Mouse (Mus musculus) layer of hippocampus, adult 9-10 months (tissue): Measurements from ENCODE around the gene Gm21969.
A peak's percentile ranks its signal among the peaks of the same experiment; 100 is the strongest.

ENCODE experiments used
- DNase-seq: peaks from one replicate; pipeline ENCODE4 v3.0.0; 2022; ENCODE audit warnings: low spot score

Gm21969 gene

DNA sequence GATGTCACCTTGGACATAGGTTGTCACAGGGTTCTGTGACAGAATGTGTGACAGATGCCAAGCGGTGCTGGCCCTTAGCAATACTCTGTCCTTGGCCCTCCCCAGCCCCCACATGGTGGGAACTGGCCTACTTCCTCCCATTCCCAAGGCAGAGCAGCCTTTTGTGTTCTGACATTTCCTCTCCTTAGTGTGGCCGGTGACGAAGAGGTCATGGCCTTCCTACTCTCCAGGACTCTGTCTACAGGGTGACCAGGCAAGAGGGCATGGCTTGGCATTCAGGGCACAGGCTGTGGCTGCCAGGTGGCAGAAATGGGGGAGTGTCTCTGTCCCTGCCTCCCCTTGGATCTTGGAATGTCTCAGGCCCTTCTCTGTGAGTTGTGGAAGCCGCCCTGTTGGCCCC lies 15.6 kb upstream of the Gm21969 start:
- no peak for DNase-seq

DNA sequence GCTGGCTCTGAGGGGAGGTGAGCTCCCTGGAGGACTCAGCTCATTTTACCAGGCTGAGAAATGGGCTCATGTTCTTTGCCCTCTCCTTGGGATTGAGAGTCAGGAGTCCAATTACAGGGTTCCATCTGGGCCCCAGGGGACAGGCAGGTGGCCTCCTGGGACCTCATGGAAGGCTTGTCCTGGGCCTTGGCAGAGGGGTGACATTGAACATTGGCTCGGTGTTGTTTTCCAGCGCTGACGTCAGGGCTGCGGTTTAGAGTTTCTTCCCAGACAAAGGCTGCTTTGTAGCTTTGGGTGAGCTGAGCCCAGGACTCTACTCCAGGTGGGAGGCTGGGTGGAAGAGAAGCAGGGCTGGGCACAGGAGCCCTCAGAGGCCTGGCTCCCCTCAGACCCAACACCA lies 15.2 kb upstream of the Gm21969 start:
- no peak for DNase-seq

DNA sequence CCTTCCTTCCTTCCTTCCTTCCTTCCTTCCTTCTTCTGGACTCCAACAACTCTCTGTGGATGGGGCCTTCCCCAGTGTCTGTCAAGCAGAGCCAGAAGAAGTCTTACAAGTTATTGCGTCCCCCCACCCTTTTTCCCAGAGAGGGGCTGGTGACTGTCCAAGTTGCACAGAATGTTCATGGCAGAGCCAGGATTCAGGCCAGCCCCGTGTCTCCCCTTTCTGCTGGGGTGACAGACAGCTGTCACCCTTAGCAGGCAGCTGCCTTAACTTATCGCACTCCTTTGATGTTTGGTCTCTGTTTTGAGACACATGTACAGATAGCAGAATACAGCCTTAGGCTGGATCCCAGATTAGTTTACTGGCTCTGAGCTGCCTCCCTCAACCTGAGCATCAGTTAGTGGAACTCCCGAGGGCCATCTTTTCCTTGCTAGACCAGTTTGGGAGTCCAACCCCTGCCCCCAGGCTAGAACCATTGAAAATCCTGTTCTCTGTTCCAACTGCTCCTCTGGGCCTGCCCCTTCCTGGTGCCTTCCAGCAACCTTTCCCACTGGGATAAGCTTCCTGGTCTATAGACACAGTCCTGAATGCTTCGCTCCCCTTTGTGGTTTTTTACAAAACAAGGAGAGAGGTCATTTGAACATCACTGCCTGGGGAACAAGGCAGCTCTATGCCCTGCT lies 13.5 kb upstream of the Gm21969 start:
- DNase-seq, result no peak

DNA sequence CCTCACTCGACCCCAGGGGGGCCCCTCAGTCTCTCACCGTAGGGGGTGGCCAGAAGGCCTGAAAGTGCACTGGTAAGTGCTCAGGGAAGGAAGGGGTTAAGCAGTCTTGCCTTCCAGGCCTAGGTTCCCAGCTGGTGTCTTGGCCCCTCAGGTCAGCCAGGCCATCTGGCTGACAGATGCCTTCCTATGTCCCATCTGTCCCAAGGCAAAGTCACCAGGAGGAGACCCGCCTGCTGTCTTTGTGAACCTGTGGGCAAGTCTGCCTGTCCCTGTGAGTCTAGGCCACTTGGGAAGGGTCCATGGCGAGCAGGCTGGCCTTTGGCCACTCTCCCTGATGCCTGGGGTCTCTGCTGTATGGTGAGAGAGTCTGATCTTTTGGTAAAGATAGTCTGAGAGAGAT lies 12.5 kb upstream of the Gm21969 start:
- DNase-seq, result no peak

GRCm38 (mm10) chr4:139592895-139593294 lies 10.1 kb upstream of the Gm21969 start:
- no peak for DNase-seq

DNA sequence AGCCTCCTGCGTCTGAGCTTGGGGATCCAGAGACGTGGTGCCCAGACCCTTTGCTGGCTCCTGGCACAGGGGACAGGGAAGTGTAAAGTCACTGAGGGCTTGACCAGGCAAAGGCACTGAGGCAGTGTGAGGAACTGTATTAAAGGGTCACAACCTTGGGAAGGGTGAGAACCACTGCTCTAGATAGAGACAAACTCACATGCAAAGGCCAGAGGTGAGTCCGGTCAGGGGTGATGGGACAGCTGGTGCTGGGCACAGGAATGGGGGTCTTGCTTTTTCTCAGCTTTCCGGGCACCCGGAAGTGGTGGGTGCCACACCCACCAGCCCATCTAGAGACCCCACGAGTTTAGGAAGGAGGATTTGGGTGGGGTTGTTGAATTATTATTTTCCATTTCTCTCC lies 9.6 kb upstream of the Gm21969 start:
- DNase-seq, result no peak

GRCm38 (mm10) chr4:139594062-139594461 lies 8.9 kb upstream of the Gm21969 start:
- no peak for DNase-seq

- DNase-seq, result no peak
Observed at GRCm38 (mm10) chr4:139596715-139597114, 6.3 kb upstream of the Gm21969 start.

DNA sequence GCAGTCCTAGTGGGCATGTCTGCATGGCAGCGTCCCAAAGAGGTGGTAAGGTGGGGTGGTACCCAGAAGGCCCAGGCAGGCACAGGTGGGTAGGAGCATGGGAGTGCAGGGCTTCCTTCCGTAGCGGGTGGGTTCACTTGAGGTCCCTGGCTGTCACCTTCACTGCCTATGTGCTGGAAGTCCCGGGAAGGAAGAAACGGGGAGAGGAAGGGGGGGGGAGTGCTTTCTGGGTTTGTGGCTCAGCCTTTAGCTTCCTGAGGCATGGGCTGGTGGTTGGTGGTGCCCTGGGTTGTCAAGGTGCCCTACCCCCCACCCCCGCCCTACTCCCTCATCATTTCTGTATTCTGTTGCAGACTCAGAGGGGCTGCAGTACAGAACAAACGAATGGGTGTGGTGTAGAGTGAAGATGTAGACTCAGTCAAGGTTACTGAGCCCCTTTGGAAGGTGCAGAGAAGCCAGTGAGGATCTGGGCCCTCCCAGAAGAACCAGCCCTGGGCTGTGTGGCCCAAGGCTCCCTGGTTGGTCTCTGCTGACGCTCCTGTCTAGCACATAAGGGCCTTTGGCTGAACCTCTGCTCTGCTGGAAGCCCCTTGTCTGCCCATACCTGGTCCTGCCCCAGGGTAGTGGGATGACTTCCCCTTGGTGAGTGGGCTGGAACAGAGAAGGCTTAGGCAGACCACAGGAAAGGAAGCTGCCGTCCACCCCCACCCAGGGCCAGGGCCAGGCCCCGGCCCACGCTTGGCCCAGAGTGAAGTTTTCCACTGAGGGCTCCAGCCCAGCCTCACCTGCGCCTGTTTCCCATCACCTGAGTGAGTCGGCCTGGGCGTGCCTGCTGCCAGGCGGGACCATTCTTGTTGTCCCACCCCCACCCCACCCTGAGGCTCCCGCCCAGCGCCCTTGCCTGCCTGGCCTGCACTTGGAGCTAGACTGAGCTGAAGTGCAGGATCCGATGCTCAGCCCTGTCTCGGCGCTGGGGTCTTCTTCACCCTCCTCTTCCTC lies 5.4 kb upstream of the Gm21969 start:
- no peak for DNase-seq

DNA sequence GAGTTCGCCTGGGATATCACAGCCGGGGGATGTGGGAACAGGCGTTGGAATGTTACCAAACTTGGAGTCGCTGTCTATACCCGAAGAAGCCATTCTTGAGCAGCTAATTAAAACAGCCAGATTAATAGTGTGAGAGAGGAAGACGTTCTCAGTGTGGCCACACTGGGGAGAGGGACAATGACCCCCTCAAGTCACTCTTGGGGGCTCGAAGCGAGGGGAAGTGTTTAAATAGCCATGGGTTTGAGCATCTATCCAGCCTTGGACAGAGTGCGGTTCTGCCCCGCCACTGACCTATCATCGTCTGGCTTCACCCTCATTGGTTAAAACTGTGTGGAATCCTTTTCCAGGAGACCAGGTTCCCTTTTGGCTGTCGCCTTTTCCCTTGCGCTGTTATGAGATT lies 4.6 kb upstream of the Gm21969 start:
- DNase-seq, result no peak

DNA sequence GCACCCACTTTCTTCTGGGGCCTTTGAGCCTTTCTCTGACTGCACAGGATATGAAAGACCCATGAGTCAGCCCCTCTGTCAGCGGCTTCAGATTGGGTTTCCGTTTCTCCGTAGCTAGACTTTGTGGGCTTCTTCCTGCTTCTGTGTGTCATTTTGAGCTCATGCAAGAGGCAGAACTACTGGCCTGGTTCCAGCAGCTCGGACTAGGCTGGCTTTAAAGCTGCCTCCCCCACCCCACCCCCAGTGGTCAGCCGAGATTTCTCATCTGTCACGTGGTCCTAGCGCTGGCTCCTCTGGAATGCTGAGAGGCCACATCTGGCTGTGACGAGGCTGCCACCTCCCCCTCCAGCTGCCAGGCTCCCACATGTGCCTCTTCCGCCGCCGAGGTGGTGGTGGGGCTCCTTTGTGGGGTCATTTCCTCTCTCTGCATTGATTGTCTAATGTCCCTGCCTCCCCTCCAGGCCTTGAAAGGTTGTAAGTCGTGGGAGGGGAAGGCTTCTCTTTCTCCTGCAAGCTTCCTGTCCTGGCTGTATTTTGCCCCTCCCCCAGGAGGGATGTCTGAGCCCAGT lies 4.0 kb upstream of the Gm21969 start:
- DNase-seq, result no peak

DNA sequence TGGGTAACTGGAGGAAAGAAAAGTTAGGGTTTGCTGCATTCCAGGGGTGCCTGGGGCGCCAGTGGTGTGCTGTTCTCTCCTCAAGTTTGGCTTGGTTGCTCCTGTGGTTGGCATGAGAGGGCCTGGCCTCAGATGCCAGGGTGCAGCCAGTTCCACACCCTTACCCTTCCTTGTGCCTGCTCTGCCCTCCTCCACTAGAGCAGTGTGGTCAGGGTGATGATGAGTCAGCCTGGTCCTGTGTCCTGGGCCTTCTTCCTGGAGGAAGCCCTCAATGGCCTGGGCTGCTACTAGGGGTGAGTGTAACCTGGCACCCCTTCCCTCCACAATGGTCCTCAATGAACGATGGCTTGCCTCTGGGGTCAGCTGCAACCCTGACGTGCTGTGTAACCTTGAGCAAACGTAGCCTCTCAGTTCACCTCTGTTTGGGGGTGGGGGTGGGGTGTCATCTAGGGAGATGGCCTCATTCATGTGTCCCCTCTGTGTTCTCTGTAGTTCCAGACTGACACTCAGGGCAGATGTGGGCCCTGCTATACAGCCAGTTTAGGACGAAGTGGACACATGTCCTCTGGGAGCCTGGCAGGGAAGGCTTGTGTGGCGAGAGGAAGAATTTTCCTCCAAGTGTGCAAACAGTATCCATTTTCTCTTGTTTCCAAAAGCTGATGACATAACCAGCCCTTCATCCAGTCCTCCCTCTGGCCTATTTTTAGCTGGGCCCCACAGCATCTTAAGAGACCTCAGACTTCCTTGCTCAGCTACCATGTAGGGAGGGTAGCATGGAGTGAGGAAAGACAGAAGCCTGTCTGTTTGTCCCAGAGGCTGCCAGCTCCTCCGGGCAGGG lies 1.2 kb upstream of the Gm21969 start:
- no peak for DNase-seq

GRCm38 (mm10) chr4:139605216-139605615 lies 2.2 kb downstream of the Gm21969 start:
- DNase-seq, result no peak

GRCm38 (mm10) chr4:139606732-139607131 lies 3.7 kb downstream of the Gm21969 start:
- DNase-seq, result no peak

- DNase-seq, result no peak
Observed at GRCm38 (mm10) chr4:139608975-139609374, 6.0 kb downstream of the Gm21969 start.

- DNase-seq, result no peak
Observed at GRCm38 (mm10) chr4:139610954-139611353, 8.0 kb downstream of the Gm21969 start.

- peak; percentile 70 for DNase-seq
Observed at GRCm38 (mm10) chr4:139611542-139611953, 8.6 kb downstream of the Gm21969 start.

- no peak for DNase-seq
Observed at GRCm38 (mm10) chr4:139614524-139615260, 11.7 kb downstream of the Gm21969 start.

DNA sequence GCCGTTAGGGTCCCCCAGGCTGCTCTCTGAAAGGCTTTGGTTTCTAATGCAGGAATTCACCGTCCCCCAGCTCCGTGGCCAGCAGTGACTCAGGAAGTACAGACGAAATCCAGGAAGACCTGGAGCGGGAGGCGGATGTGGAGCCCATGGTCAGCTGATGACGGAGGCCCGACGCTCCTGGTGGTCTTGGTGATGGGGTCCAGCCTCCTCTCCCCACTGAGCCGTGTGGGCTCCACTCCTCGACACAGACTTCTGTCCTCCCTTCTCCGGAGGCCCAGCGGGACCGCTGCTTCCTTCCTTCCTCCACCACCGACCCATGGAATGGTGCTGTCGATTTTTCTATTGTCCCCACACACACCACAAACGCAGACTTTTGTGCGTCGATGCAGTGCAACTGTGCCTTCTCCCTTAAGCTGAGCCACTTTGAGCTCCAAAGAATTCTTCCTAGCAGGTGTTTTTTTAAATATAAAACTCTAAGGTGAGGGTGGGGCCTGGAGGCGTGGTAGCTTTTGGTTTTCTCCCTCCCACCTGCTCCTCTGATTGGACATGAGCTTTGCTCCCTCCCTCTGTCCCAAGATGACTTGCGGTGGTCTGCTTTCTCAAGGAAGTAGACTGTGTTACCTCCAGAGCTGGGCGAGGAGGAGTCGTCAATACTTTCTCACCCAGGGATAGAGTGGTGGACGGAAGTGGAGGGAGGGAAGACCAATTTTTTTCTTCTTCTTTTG lies 13.5 kb downstream of the Gm21969 start:
- no peak for DNase-seq

DNA sequence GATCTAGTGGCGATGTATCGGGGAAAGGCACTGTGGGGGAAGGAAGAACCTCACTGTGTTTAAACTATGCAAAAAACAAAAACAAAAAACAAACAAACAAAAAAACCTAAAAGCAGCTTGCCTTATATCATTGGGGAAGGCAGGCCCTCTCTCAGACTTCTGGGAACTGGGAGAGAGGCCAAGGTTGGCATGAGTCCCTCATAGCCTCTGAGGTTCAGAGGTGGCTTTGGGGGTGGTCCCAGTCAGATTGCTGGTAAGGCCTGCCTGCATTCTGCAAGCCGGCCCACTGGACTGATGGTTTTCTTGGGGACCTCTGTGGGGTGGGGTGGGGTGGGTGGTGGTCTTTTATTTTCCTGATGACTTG lies 14.0 kb downstream of the Gm21969 start:
- DNase-seq, result no peak

- DNase-seq, result no peak
Observed at GRCm38 (mm10) chr4:139619765-139620164, 16.8 kb downstream of the Gm21969 start.
